Mouse (Mus musculus): ENCODE results near the gene Asb17. TPM values are rescaled to one million over a fixed set of nuclear protein-coding genes. Genes with fewer than 3 reads are reported as not detected.
"Not testable (repeated sequence)": the region's sequence is repeated elsewhere in the genome, so short reads cannot be mapped to it uniquely, and the experiment has no call there.

Asb17 gene
- polyA plus RNA-seq, 1 experiment from 2014 or later: 0.13 TPM

DNA sequence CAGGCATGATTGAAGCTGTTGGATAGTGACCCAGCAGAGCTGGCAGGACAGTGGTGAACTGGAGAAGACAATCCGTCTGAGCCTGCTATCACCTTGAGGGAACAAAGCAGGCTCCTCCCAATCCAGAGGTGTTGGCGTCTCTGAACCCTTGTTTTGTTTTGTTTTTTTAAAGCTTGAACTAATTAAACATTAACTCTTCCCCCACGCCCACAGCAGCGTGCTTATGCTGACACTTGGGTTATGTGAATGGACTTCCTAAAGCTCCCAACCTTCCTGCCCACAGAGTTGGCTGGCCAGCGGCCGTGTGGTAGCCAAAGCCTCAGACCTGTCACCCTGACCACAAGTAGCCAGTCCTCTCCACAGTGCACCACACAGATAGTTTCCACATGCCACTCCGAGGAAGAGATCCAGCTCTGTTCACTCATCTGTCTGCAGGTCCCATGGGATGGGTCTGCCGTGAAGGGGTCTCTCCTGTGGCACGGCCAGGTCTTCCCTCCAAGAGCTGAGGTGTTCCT lies 26.6 kb upstream of the Asb17 start:
- Histone ChIP-seq H3K36me3 (no peaks in the 10 kb centered on the region), H3K4me2 (replicated peaks) (no peak overlapping the region), H3K4me1 (no peaks in the 10 kb centered on the region), H3K9me3 (replicated peaks) (0 out of 2 replicates have a peak, but pooled peaks cover 2% of the 10 kb centered on the region), H3K4me3 (no peak overlapping the region), H3K27ac (no peak overlapping the region), H3K9ac (no peak overlapping the region), H3K27me3 (no peaks in the 10 kb centered on the region; the same call in 1 of the 2 replicates)
- ATAC-seq (ENCODE audit: low FRiP score): no peak
- 81% methylated on average over 9 of the region's 9 CpGs for WGBS

- Histone ChIP-seq H3K9me3 (replicated peaks) (0 out of 2 replicates have a peak, but pooled peaks cover 2% of the 10 kb centered on the region), H3K4me1 (peaks cover 1% of the 10 kb centered on the region; the same call in 1 of the 2 replicates), H3K36me3 (no peaks in the 10 kb centered on the region), H3K9ac (no peak overlapping the region), H3K4me3 (no peak overlapping the region), H3K27me3 (no peaks in the 10 kb centered on the region; the same call in 1 of the 2 replicates), H3K4me2 (replicated peaks) (no peak overlapping the region), H3K27ac (no peak overlapping the region)
- WGBS: 98% methylated on average over 3 of the region's 3 CpGs
- ATAC-seq (ENCODE audit: low FRiP score): no peak
These were observed 25.3 kb upstream of the Asb17 start for GRCm38 (mm10) chr3:153818723-153819122.

DNA sequence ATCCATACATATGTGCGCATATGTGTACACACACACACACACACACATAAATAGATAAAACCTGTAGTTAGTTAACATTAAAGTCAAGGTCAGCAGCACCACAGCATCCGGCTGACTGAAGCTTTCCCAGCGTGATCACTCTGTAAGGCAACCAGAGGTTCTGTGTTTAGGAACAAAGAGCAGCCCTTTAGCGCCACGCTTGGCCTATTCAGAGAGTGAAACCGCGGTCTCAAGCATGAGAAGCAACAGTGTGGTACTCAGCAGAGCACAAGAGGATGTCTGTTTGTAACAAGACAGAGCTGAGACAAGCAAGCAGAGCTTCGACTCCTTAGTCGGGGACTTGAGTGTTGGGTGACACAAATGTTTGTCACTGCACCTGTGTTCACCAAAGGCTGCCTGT lies 24.6 kb upstream of the Asb17 start:
- Histone ChIP-seq H3K4me1 (peaks cover 4% of the 10 kb centered on the region; the same call in 1 of the 2 replicates), H3K4me2 (replicated peaks) (no peak overlapping the region), H3K27me3 (no peaks in the 10 kb centered on the region; the same call in 1 of the 2 replicates), H3K27ac (no peak overlapping the region), H3K36me3 (no peaks in the 10 kb centered on the region), H3K4me3 (no peak overlapping the region), H3K9ac (no peak overlapping the region), H3K9me3 (replicated peaks) (0 out of 2 replicates have a peak, but pooled peaks cover 2% of the 10 kb centered on the region)
- WGBS: 71% methylated on average over 9 of the region's 9 CpGs
- 0 out of 2 replicates have a peak, but pooled peaks have one; percentile 16 for ATAC-seq (ENCODE audit: low FRiP score)

DNA sequence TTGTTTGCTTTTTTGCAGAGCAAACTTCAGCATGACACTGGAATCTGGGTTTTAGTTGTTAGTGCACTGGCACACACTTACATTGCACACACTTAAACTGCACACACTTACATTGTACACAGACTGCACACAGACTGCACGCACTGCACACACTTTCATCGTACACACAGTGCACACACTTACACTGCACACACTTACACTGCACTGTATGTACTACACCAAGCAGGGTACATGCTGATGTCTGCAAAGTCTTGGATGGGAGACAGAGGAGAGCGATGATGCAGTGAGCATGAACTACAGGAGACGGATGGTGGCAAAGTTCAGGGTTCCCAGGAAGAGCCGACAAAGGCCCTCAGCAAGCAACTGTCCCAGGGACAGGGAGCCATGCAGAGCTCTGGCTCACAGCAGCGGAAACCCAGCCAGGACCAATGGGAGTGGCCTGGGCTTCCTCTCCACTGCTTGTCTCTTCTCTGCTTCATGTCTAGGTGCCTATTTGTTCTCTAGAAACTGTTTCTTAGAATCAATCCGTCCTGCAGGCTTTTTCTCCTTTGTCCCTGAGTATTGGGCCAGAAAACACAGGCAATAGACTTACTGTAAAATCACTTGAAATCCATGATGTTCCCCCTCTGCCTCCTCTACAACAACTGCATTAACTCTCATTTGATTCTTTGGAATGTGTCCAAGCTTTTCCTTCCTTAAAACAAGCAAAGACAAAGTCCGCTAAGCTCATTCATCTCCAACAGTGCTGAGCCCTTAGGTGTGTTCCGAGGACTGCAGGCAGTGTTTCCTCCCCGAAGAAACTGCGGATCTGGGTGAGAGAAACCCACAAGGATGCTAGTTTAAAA lies 20.1 kb upstream of the Asb17 start:
- no peak overlapping the region for H3K27ac ChIP-seq
- H3K9ac ChIP-seq: no peak overlapping the region
- no peaks in the 10 kb centered on the region; the same call in 1 of the 2 replicates for H3K27me3 ChIP-seq
- peaks cover 4% of the 10 kb centered on the region; the same call in 1 of the 2 replicates for H3K4me1 ChIP-seq
- WGBS: 68% methylated on average over 11 of the region's 11 CpGs
- H3K4me3 ChIP-seq: no peak overlapping the region
- H3K4me2 ChIP-seq (replicated peaks): no peak overlapping the region
- no peaks in the 10 kb centered on the region for H3K36me3 ChIP-seq
- no peak for ATAC-seq (ENCODE audit: low FRiP score)
- no peaks in the 10 kb centered on the region for H3K9me3 ChIP-seq (replicated peaks)

DNA sequence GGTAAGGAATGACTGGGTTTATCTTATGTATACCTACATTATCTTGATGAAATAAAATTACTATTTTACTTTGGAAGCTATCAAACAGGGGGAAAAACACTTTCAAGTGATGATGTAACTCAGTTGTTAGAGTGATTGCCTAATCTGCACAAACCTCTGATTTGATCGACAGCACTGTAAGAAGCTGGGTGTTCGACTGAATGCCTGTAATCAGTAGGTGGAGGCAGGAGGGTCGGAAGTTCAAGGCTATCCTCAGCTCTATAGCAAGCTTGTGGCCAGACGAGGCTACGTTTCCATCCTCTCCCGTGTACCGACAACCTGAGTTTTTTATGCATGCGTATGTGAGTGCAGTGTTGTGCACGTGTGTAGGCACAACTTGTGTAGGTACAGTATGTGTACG lies 18.8 kb upstream of the Asb17 start:
- H3K4me2 ChIP-seq (replicated peaks): no peak overlapping the region
- peaks cover 4% of the 10 kb centered on the region; the same call in 1 of the 2 replicates for H3K4me1 ChIP-seq
- ATAC-seq (ENCODE audit: low FRiP score): no peak
- H3K27ac ChIP-seq: no peak overlapping the region
- H3K4me3 ChIP-seq: no peak overlapping the region
- H3K36me3 ChIP-seq: no peaks in the 10 kb centered on the region
- WGBS: 93% methylated on average over 10 of the region's 10 CpGs
- no peaks in the 10 kb centered on the region for H3K9me3 ChIP-seq (replicated peaks)
- H3K27me3 ChIP-seq: no peaks in the 10 kb centered on the region
- no peak overlapping the region for H3K9ac ChIP-seq

- 30% methylated on average over 6 of the region's 6 CpGs for WGBS
- no peak for ATAC-seq (ENCODE audit: low FRiP score)
- Histone ChIP-seq H3K9me3 (replicated peaks) (no peaks in the 10 kb centered on the region), H3K4me3 (no peak overlapping the region), H3K27ac (no peak overlapping the region), H3K4me1 (peaks cover 4% of the 10 kb centered on the region; the same call in 1 of the 2 replicates), H3K9ac (no peak overlapping the region), H3K36me3 (no peaks in the 10 kb centered on the region), H3K4me2 (replicated peaks) (no peak overlapping the region), H3K27me3 (no peaks in the 10 kb centered on the region)
These were observed 17.4 kb upstream of the Asb17 start for GRCm38 (mm10) chr3:153826616-153827015.

DNA sequence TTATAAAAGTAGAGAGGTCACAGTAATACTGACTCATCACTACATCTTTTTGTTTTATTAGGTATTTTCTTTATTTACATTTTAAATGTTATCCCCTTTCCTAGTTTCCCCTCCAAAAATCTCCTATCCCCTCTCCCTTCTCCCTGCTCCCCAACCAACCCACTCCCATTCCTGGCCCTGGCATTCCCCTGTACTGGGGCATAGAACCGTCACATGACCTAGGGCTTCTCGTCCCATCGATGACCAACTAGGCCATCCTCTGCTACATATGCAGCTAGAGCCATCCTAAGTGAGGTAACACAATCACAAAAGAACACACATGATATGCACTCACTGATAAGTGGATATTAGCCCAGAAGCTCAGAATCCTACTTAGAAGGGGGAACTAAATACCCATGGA lies 14.2 kb upstream of the Asb17 start:
- 97% methylated on average over 3 of the region's 3 CpGs for WGBS
- not testable (repeated sequence) for H3K4me2 ChIP-seq (replicated peaks); H3K9ac ChIP-seq; H3K9me3 ChIP-seq (replicated peaks); H3K27me3 ChIP-seq; H3K4me1 ChIP-seq; H3K4me3 ChIP-seq; H3K36me3 ChIP-seq; ATAC-seq (ENCODE audit: low FRiP score); H3K27ac ChIP-seq

- Histone ChIP-seq H3K27me3 (no peaks in the 10 kb centered on the region), H3K4me2 (replicated peaks) (no peak overlapping the region), H3K9me3 (replicated peaks) (no peaks in the 10 kb centered on the region), H3K36me3 (no peaks in the 10 kb centered on the region), H3K4me3 (no peak overlapping the region), H3K27ac (no peak overlapping the region), H3K4me1 (no peaks in the 10 kb centered on the region), H3K9ac (no peak overlapping the region)
- WGBS: 78% methylated on average over 11 of the region's 11 CpGs
- ATAC-seq (ENCODE audit: low FRiP score): peak; percentile 61
These were observed 12.8 kb upstream of the Asb17 start for GRCm38 (mm10) chr3:153831014-153831872.

GRCm38 (mm10) chr3:153831873-153832653 lies 11.9 kb upstream of the Asb17 start:
- ATAC-seq (ENCODE audit: low FRiP score): no peak
- WGBS: 80% methylated on average over 4 of the region's 4 CpGs

GRCm38 (mm10) chr3:153832654-153832945 lies 11.4 kb upstream of the Asb17 start:
- no peaks in the 10 kb centered on the region for H3K4me1 ChIP-seq
- ATAC-seq (ENCODE audit: low FRiP score): no peak
- H3K9me3 ChIP-seq (replicated peaks): no peaks in the 10 kb centered on the region
- no peak overlapping the region for H3K9ac ChIP-seq
- H3K36me3 ChIP-seq: no peaks in the 10 kb centered on the region
- no peak overlapping the region for H3K4me2 ChIP-seq (replicated peaks)
- H3K27me3 ChIP-seq: no peaks in the 10 kb centered on the region
- H3K4me3 ChIP-seq: no peak overlapping the region
- no peak overlapping the region for H3K27ac ChIP-seq
- WGBS: 42% methylated on average over 6 of the region's 6 CpGs

More at GRCm38 (mm10) chr3:153831873-153832653, 11.9 kb upstream of the Asb17 start:
- no peak overlapping the region for H3K9ac ChIP-seq
- no peaks in the 10 kb centered on the region for H3K36me3 ChIP-seq
- no peak overlapping the region for H3K4me3 ChIP-seq
- H3K4me2 ChIP-seq (replicated peaks): no peak overlapping the region
- no peaks in the 10 kb centered on the region for H3K27me3 ChIP-seq
- H3K27ac ChIP-seq: no peak overlapping the region
- no peaks in the 10 kb centered on the region for H3K4me1 ChIP-seq
- no peaks in the 10 kb centered on the region for H3K9me3 ChIP-seq (replicated peaks)

GRCm38 (mm10) chr3:153834071-153834470 lies 9.9 kb upstream of the Asb17 start:
- Histone ChIP-seq H3K36me3 (no peaks in the 10 kb centered on the region), H3K4me3 (no peak overlapping the region), H3K9ac (no peak overlapping the region), H3K4me2 (replicated peaks) (no peak overlapping the region), H3K4me1 (no peaks in the 10 kb centered on the region), H3K27ac (no peak overlapping the region), H3K9me3 (replicated peaks) (no peaks in the 10 kb centered on the region), H3K27me3 (no peaks in the 10 kb centered on the region)
- no peak for ATAC-seq (ENCODE audit: low FRiP score)
- WGBS: 87% methylated on average over 4 of the region's 4 CpGs

All from hindbrain, embryonic 12.5 days (tissue).